Mouse (Mus musculus) heart, adult 2 months (tissue): ENCODE data around the gene Tctex1d2. TPM values are rescaled to one million over a fixed set of nuclear protein-coding genes. Genes with fewer than 3 reads are reported as not detected.

ENCODE experiments used
- DNase-seq, 2 experiments: peaks; one replicate each; pipeline ENCODE4 v3.0.0; 2021
- H3K27ac ChIP-seq: fragments of 200-600 bp; 2 replicates; pipeline ENCODE4 v1.8.1; 2022
- H3K27me3 ChIP-seq: fragments of 200-500 bp; 2 replicates; pipeline ENCODE4 v1.6.1; 2012; ENCODE audit warnings: mild to moderate bottlenecking, low read length, inconsistent platforms, mixed read lengths; ENCODE audit not compliant: control insufficient read depth, insufficient read depth
- H3K36me3 ChIP-seq: fragments of 200-500 bp; 2 replicates; pipeline ENCODE4 v1.6.1; 2012; ENCODE audit warnings: low read length, inconsistent platforms; ENCODE audit not compliant: control insufficient read depth, insufficient read depth
- H3K4me1 ChIP-seq: fragments of 200-500 bp; 2 replicates; pipeline ENCODE4 v1.6.1; 2011; ENCODE audit warnings: low read length; ENCODE audit not compliant: control insufficient read depth, insufficient read depth
- H3K4me3 ChIP-seq: fragments of 200-600 bp; 2 replicates; pipeline ENCODE4 v1.8.1; 2022
- H3K79me2 ChIP-seq: fragments of 200-500 bp; replicated peaks from 2 replicates; pipeline ENCODE4 v1.6.1; 2012; ENCODE audit warnings: mild to moderate bottlenecking, inconsistent platforms, low read length, moderate library complexity, mixed read lengths; ENCODE audit not compliant: control insufficient read depth, insufficient read depth
- H3K9ac ChIP-seq: fragments of 200-500 bp; 2 replicates; pipeline ENCODE4 v1.6.1; 2012; ENCODE audit warnings: low read depth, mild to moderate bottlenecking, control low read depth, inconsistent platforms, low read length, mixed read lengths
- CTCF ChIP-seq: fragments of 200-600 bp; IDR thresholded peaks from 2 replicates; pipeline ENCODE4 v1.8.1; 2022; ENCODE audit warnings: antibody characterized with exemption, mild to moderate bottlenecking, moderate library complexity
- EP300 ChIP-seq: fragments of 200-500 bp; IDR thresholded peaks from 2 replicates; pipeline ENCODE4 v1.6.1; 2011; ENCODE audit warnings: low read depth, low read length, control low read depth; ENCODE audit not compliant: insufficient read depth
- POLR2A ChIP-seq: fragments of 200-500 bp; IDR thresholded peaks from 2 replicates; pipeline ENCODE4 v1.6.1; 2011; ENCODE audit warnings: mild to moderate bottlenecking, low read depth, low read length, control low read depth; ENCODE audit not compliant: insufficient read depth
- WGBS: fragments of 180-500 bp; shearing (Covaris S2); methylation state at CpG from one replicate; pipeline ENCODE4 v1.1.7; 2018; 5-methylcytosine and 5-hydroxymethylcytosine counted together
- intact Hi-C: fragments of 180-260 bp; cut with DNase I; formaldehyde crosslinking; loops from one replicate; pipeline ENCODE4 v1.15.1; 2025
- polyA plus RNA-seq: library from polyadenylated mRNA; depleted of rRNA; stranded (reverse); fragments of >200 nt; gene quantifications from 2 replicates; pipeline ENCODE4 v1.2.3, GENCODE M21; 2012; rRNA removed
- total RNA-seq, 2 experiments: library from RNA; stranded (reverse); gene quantifications; 2 replicates each; pipeline ENCODE4 v1.2.3; 2021

The Tctex1d2 gene
- total and polyA plus RNA-seq, 3 experiments = 6.2 to 6.8 (median 6.2) TPM

- 54% methylated on average over 2 of the region's 2 CpGs for WGBS
- Histone ChIP-seq H3K27me3 (no peaks in the 10 kb centered on the region), H3K27ac (peak overlapping the region; percentile 42), H3K4me1 (peaks cover 2% of the 10 kb centered on the region; the same call in 1 of the 2 replicates), H3K79me2 (no peaks in the 10 kb centered on the region), H3K4me3 (no peak overlapping the region), H3K9ac (no peak overlapping the region), H3K36me3 (peaks cover 9% of the 10 kb centered on the region)
- TF ChIP-seq EP300 = no peak
- no peak for TF ChIP-seq POLR2A
- no peak for TF ChIP-seq CTCF
- intact Hi-C loops = loop anchor here (5.0 kb wide), 1 partner anchor 186 kb away; the partner anchor contains the start of gene Rnf168
- DNase-seq = no peak
These were observed 43.9 kb downstream of the Tctex1d2 start for GRCm38 (mm10) chr16:32463426-32463825.

GRCm38 (mm10) chr16:32464908-32465307 lies 45.4 kb downstream of the Tctex1d2 start:
- H3K27me3 ChIP-seq = no peaks in the 10 kb centered on the region
- no peak for DNase-seq
- no peaks in the 10 kb centered on the region for H3K79me2 ChIP-seq
- H3K27ac ChIP-seq = no peak overlapping the region
- TF ChIP-seq EP300 = no peak
- TF ChIP-seq CTCF = 0 out of 2 replicates have a peak, but pooled peaks have one; percentile 9
- no peak overlapping the region for H3K9ac ChIP-seq
- WGBS = 0% methylated on average over 1 of the region's 1 CpGs
- H3K4me3 ChIP-seq = no peak overlapping the region
- H3K4me1 ChIP-seq = peaks cover 2% of the 10 kb centered on the region; the same call in 1 of the 2 replicates
- H3K36me3 ChIP-seq = peaks cover 9% of the 10 kb centered on the region
- intact Hi-C loops = loop anchor here (5.0 kb wide), 1 partner anchor 188 kb away; the partner anchor contains the start of gene Rnf168

GRCm38 (mm10) chr16:32468488-32468887 lies 49.0 kb downstream of the Tctex1d2 start:
- no peaks in the 10 kb centered on the region for H3K4me1 ChIP-seq
- H3K27me3 ChIP-seq = no peaks in the 10 kb centered on the region
- no peak overlapping the region for H3K4me3 ChIP-seq
- peaks cover 6% of the 10 kb centered on the region for H3K36me3 ChIP-seq
- WGBS = 82% methylated on average over 3 of the region's 3 CpGs
- H3K27ac ChIP-seq = no peak overlapping the region
- TF ChIP-seq POLR2A (no peak), EP300 (no peak), CTCF (no peak)
- intact Hi-C loops = no loop called here
- H3K9ac ChIP-seq = no peak overlapping the region
- DNase-seq = no peak
- no peaks in the 10 kb centered on the region for H3K79me2 ChIP-seq

DNA sequence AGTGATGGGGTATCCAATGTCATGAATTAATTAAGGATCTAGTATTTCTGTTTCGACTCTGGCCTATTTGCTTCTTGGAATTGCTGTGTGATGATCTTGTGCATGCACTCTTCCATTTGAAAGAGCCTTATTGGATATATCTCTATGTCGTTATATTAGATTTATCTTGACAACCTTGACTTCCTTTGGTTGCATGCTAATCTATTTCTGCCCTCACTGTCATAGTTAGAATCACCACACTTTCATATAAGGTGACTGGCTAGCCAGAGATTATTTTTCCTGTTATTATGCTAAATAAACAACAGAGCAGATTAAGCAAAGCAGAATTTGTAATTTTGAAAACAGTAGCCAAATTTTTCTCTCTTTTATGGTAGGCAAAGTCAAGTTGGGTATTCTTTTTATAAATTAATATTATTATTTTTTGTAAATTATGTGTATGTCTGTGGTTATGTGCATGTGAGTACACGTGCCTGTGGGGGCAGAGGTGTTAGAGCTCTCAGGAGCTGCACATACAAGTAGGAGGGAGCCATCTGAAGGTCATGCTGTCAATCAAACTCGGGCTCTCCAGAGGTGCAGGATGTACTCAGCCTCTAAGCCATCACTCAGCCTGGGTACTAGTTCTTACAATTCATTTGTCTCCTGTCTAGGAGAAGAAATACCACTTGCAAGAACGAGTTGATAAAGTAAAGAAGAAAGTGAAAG lies 50.1 kb downstream of the Tctex1d2 start:
- intact Hi-C loops = no loop called here
- Histone ChIP-seq H3K27me3 (no peaks in the 10 kb centered on the region), H3K4me1 (no peaks in the 10 kb centered on the region), H3K27ac (no peak overlapping the region), H3K79me2 (no peaks in the 10 kb centered on the region), H3K9ac (no peak overlapping the region), H3K4me3 (no peak overlapping the region), H3K36me3 (no peaks in the 10 kb centered on the region)
- DNase-seq = no peak
- 58% methylated on average over 5 of the region's 5 CpGs for WGBS
- TF ChIP-seq POLR2A = no peak

DNA sequence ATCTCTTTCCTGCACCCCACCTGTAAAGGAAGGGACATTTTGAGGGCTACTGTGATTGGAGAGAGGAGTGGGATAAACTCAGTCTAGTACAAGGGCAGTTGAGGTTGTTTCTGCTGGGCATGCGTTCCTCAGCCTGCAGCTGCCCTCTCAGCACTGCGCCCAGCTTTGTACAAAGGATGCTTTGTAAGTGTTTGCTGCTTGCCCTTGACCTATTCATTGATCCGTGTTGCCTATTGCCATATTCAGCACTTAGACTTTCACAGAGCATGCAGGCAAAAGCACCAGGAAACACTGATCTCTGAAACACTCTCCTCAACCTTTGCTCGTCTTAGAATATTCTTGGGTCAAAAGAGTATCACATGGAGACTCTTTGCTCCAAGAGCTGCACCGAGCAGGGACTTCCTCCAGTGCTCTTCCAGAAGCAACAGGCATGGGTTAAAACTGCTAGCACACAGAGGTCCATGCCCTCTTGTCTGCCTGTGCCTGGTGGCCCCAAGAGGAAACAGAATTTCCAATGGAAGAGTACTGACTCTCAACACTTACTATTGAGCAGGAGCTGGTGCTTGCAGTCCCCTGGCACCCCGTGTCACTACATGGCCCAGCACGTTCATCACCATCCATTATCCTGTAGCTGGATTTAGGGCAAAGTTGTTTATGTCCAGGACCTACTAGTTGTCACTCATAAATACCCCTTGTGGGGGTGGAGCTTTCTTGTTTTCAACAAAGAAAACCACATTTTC lies 52.9 kb downstream of the Tctex1d2 start:
- H3K27ac ChIP-seq = no peak overlapping the region
- no peak for DNase-seq
- H3K36me3 ChIP-seq = no peaks in the 10 kb centered on the region
- no peak overlapping the region for H3K9ac ChIP-seq
- no peak for TF ChIP-seq POLR2A
- TF ChIP-seq EP300 = no peak
- no peak for TF ChIP-seq CTCF
- WGBS = 91% methylated on average over 7 of the region's 7 CpGs
- no peaks in the 10 kb centered on the region for H3K27me3 ChIP-seq
- H3K79me2 ChIP-seq = no peaks in the 10 kb centered on the region
- intact Hi-C loops = no loop called here
- no peaks in the 10 kb centered on the region for H3K4me1 ChIP-seq
- no peak overlapping the region for H3K4me3 ChIP-seq

GRCm38 (mm10) chr16:32477315-32477714 lies 57.8 kb downstream of the Tctex1d2 start:
- intact Hi-C loops = no loop called here
- peak in 1 of 2 experiments; percentile 11 for DNase-seq
- no peak overlapping the region for H3K27ac ChIP-seq
- no peaks in the 10 kb centered on the region for H3K27me3 ChIP-seq
- no peaks in the 10 kb centered on the region for H3K79me2 ChIP-seq
- 33% methylated on average over 6 of the region's 6 CpGs for WGBS
- H3K4me1 ChIP-seq = no peaks in the 10 kb centered on the region
- H3K36me3 ChIP-seq = no peaks in the 10 kb centered on the region
- TF ChIP-seq POLR2A = no peak
- TF ChIP-seq EP300 = no peak
- no peak for TF ChIP-seq CTCF
- no peak overlapping the region for H3K9ac ChIP-seq
- H3K4me3 ChIP-seq = no peak overlapping the region

Other genes with a start within 250 kb of the Tctex1d2 start
- not detected for gene Bex6, start 239.9 kb upstream of the Tctex1d2 start, total RNA-seq
- gene Bex6, start 239.9 kb upstream of the Tctex1d2 start, polyA plus RNA-seq = not detected in 2 replicates
- gene Fbxo45, start 172.5 kb upstream of the Tctex1d2 start, total RNA-seq = 10 to 100 TPM; 10.8 to 13.5 TPM
- 3.3 and 6.2 TPM in 2 replicates for gene Fbxo45, start 172.5 kb upstream of the Tctex1d2 start, polyA plus RNA-seq
- gene Wdr53, start 172.5 kb upstream of the Tctex1d2 start, total RNA-seq = 1 to 10 TPM; 7.6 TPM
- gene Wdr53, start 172.5 kb upstream of the Tctex1d2 start, polyA plus RNA-seq = 3.3 and 8.1 TPM in 2 replicates
- gene Smco1, start 148.2 kb upstream of the Tctex1d2 start, total RNA-seq = 10 to 100 TPM; 25.2 to 29.6 TPM
- 10.9 and 23.4 TPM in 2 replicates for gene Smco1, start 148.2 kb upstream of the Tctex1d2 start, polyA plus RNA-seq
- 10 to 100 TPM; 12.2 to 14.0 TPM for gene Rnf168, start 142.2 kb upstream of the Tctex1d2 start, total RNA-seq
- 4.6 and 9.6 TPM in 2 replicates for gene Rnf168, start 142.2 kb upstream of the Tctex1d2 start, polyA plus RNA-seq
- gene Ubxn7, start 87.4 kb upstream of the Tctex1d2 start, total RNA-seq = 10 to 100 TPM; 23.6 to 26.8 TPM
- 4.8 and 8.3 TPM in 2 replicates for gene Ubxn7, start 87.4 kb upstream of the Tctex1d2 start, polyA plus RNA-seq
- not detected for gene Tm4sf19, start 19.2 kb upstream of the Tctex1d2 start, total RNA-seq
- gene Tm4sf19, start 19.2 kb upstream of the Tctex1d2 start, polyA plus RNA-seq = 0.12 TPM in 2 replicates
- 100 to 1,000 TPM; 110 to 133 TPM for gene Pcyt1a, start 11.2 kb downstream of the Tctex1d2 start, total RNA-seq
- gene Pcyt1a, start 11.2 kb downstream of the Tctex1d2 start, polyA plus RNA-seq = 44.3 and 70.5 TPM in 2 replicates
- gene Slc51a, start 68.2 kb downstream of the Tctex1d2 start, total RNA-seq = under 1 TPM; 0.55 to 0.63 TPM
- 0.64 and 1.1 TPM in 2 replicates for gene Slc51a, start 68.2 kb downstream of the Tctex1d2 start, polyA plus RNA-seq
- gene Zdhhc19, start 76.6 kb downstream of the Tctex1d2 start, total RNA-seq = not detected
- not detected in 2 replicates for gene Zdhhc19, start 76.6 kb downstream of the Tctex1d2 start, polyA plus RNA-seq
- gene Tfrc, start 189.2 kb downstream of the Tctex1d2 start, total RNA-seq = 10 to 100 TPM; 51.3 to 85.7 TPM
- gene Tfrc, start 189.2 kb downstream of the Tctex1d2 start, polyA plus RNA-seq = 27.8 and 72.8 TPM in 2 replicates
- gene Tnk2, start 224.2 kb downstream of the Tctex1d2 start, total RNA-seq = 10 to 100 TPM; 17.8 to 19.6 TPM
- gene Tnk2, start 224.2 kb downstream of the Tctex1d2 start, polyA plus RNA-seq = 32.2 and 37.0 TPM in 2 replicates